Mouse (Mus musculus): ENCODE results near the gene Jakmip3. TPM values are rescaled to one million over a fixed set of nuclear protein-coding genes. Genes with fewer than 3 reads are reported as not detected.

The Jakmip3 gene
- polyA plus RNA-seq, 1 experiment, result not detected

GRCm38 (mm10) chr7:138984576-138984975 lies 44.0 kb downstream of the Jakmip3 start:
- Histone ChIP-seq H3K27ac (replicated peaks; ENCODE audit: low read depth, low read length) (no peak overlapping the region), H3K4me1 (ENCODE audit: control insufficient read depth, insufficient read depth, insufficient read length, low read length) (no peaks in the 10 kb centered on the region), H3K4me3 (ENCODE audit: insufficient read depth, low read depth, low read length) (no peak overlapping the region)

- Histone ChIP-seq H3K4me1 (ENCODE audit: control insufficient read depth, insufficient read depth, insufficient read length, low read length) (no peaks in the 10 kb centered on the region), H3K4me3 (ENCODE audit: insufficient read depth, low read depth, low read length) (no peak overlapping the region), H3K27ac (replicated peaks; ENCODE audit: low read depth, low read length) (no peak overlapping the region)
These were observed 48.6 kb downstream of the Jakmip3 start for GRCm38 (mm10) chr7:138989156-138989555.

- Histone ChIP-seq H3K27ac (replicated peaks; ENCODE audit: low read depth, low read length) (no peak overlapping the region), H3K4me3 (ENCODE audit: insufficient read depth, low read depth, low read length) (no peak overlapping the region), H3K4me1 (ENCODE audit: control insufficient read depth, insufficient read depth, insufficient read length, low read length) (no peaks in the 10 kb centered on the region)
These were observed 62.2 kb downstream of the Jakmip3 start for GRCm38 (mm10) chr7:139002692-139003091.

- H3K27ac ChIP-seq (replicated peaks; ENCODE audit: low read depth, low read length), result no peak overlapping the region
- no peaks in the 10 kb centered on the region for H3K4me1 ChIP-seq (ENCODE audit: control insufficient read depth, insufficient read depth, insufficient read length, low read length)
- H3K4me3 ChIP-seq (ENCODE audit: insufficient read depth, low read depth, low read length), result no peak overlapping the region
These were observed 62.7 kb downstream of the Jakmip3 start for GRCm38 (mm10) chr7:139003250-139003649.

- H3K27ac ChIP-seq (replicated peaks; ENCODE audit: low read depth, low read length), result no peak overlapping the region
- H3K4me1 ChIP-seq (ENCODE audit: control insufficient read depth, insufficient read depth, insufficient read length, low read length), result peaks cover 13% of the 10 kb centered on the region; the same call in 1 of the 2 replicates
- no peak overlapping the region for H3K4me3 ChIP-seq (ENCODE audit: insufficient read depth, low read depth, low read length)
These were observed 69.4 kb downstream of the Jakmip3 start for GRCm38 (mm10) chr7:139009786-139010502.

- peaks cover 13% of the 10 kb centered on the region; the same call in 1 of the 2 replicates for H3K4me1 ChIP-seq (ENCODE audit: control insufficient read depth, insufficient read depth, insufficient read length, low read length)
- no peak overlapping the region for H3K4me3 ChIP-seq (ENCODE audit: insufficient read depth, low read depth, low read length)
- peak overlapping the region; percentile 70 for H3K27ac ChIP-seq (replicated peaks; ENCODE audit: low read depth, low read length)
These were observed 70.5 kb downstream of the Jakmip3 start for GRCm38 (mm10) chr7:139011027-139011426.

GRCm38 (mm10) chr7:139011586-139011985 lies 71.1 kb downstream of the Jakmip3 start:
- Histone ChIP-seq H3K4me3 (ENCODE audit: insufficient read depth, low read depth, low read length) (no peak overlapping the region), H3K27ac (replicated peaks; ENCODE audit: low read depth, low read length) (peak overlapping the region; percentile 70), H3K4me1 (ENCODE audit: control insufficient read depth, insufficient read depth, insufficient read length, low read length) (peaks cover 13% of the 10 kb centered on the region; the same call in 1 of the 2 replicates)

GRCm38 (mm10) chr7:139012767-139013369 lies 72.3 kb downstream of the Jakmip3 start:
- Histone ChIP-seq H3K4me1 (ENCODE audit: control insufficient read depth, insufficient read depth, insufficient read length, low read length) (peaks cover 13% of the 10 kb centered on the region; the same call in 1 of the 2 replicates), H3K27ac (replicated peaks; ENCODE audit: low read depth, low read length) (peak overlapping the region; percentile 33; the same call in 1 of the 2 replicates), H3K4me3 (ENCODE audit: insufficient read depth, low read depth, low read length) (no peak overlapping the region)

- peaks cover 13% of the 10 kb centered on the region; the same call in 1 of the 2 replicates for H3K4me1 ChIP-seq (ENCODE audit: control insufficient read depth, insufficient read depth, insufficient read length, low read length)
- no peak overlapping the region for H3K4me3 ChIP-seq (ENCODE audit: insufficient read depth, low read depth, low read length)
- no peak overlapping the region for H3K27ac ChIP-seq (replicated peaks; ENCODE audit: low read depth, low read length)
These were observed 74.6 kb downstream of the Jakmip3 start for GRCm38 (mm10) chr7:139015143-139015542.

- peaks cover 13% of the 10 kb centered on the region; the same call in 1 of the 2 replicates for H3K4me1 ChIP-seq (ENCODE audit: control insufficient read depth, insufficient read depth, insufficient read length, low read length)
- no peak overlapping the region for H3K27ac ChIP-seq (replicated peaks; ENCODE audit: low read depth, low read length)
- H3K4me3 ChIP-seq (ENCODE audit: insufficient read depth, low read depth, low read length), result no peak overlapping the region
These were observed 75.8 kb downstream of the Jakmip3 start for GRCm38 (mm10) chr7:139016288-139016687.

GRCm38 (mm10) chr7:139017249-139017903 lies 76.8 kb downstream of the Jakmip3 start:
- H3K27ac ChIP-seq (replicated peaks; ENCODE audit: low read depth, low read length), result no peak overlapping the region
- no peak overlapping the region for H3K4me3 ChIP-seq (ENCODE audit: insufficient read depth, low read depth, low read length)
- H3K4me1 ChIP-seq (ENCODE audit: control insufficient read depth, insufficient read depth, insufficient read length, low read length), result peaks cover 7% of the 10 kb centered on the region; the same call in 1 of the 2 replicates

- H3K4me3 ChIP-seq (ENCODE audit: insufficient read depth, low read depth, low read length), result no peak overlapping the region; the same call in 1 of the 2 replicates
These were observed 80.4 kb downstream of the Jakmip3 start for GRCm38 (mm10) chr7:139020884-139021283.

GRCm38 (mm10) chr7:139021326-139021725 lies 80.8 kb downstream of the Jakmip3 start:
- no peak overlapping the region for H3K27ac ChIP-seq (replicated peaks; ENCODE audit: low read depth, low read length)
- H3K4me1 ChIP-seq (ENCODE audit: control insufficient read depth, insufficient read depth, insufficient read length, low read length), result no peaks in the 10 kb centered on the region
- H3K4me3 ChIP-seq (ENCODE audit: insufficient read depth, low read depth, low read length), result no peak overlapping the region

More at GRCm38 (mm10) chr7:139020884-139021283, 80.4 kb downstream of the Jakmip3 start:
- Histone ChIP-seq H3K27ac (replicated peaks; ENCODE audit: low read depth, low read length) (no peak overlapping the region), H3K4me1 (ENCODE audit: control insufficient read depth, insufficient read depth, insufficient read length, low read length) (no peaks in the 10 kb centered on the region)

- Histone ChIP-seq H3K4me1 (ENCODE audit: control insufficient read depth, insufficient read depth, insufficient read length, low read length) (no peaks in the 10 kb centered on the region), H3K4me3 (ENCODE audit: insufficient read depth, low read depth, low read length) (no peak overlapping the region), H3K27ac (replicated peaks; ENCODE audit: low read depth, low read length) (no peak overlapping the region)
These were observed 86.6 kb downstream of the Jakmip3 start for GRCm38 (mm10) chr7:139027136-139027535.

- Histone ChIP-seq H3K27ac (replicated peaks; ENCODE audit: low read depth, low read length) (no peak overlapping the region), H3K4me1 (ENCODE audit: control insufficient read depth, insufficient read depth, insufficient read length, low read length) (no peaks in the 10 kb centered on the region), H3K4me3 (ENCODE audit: insufficient read depth, low read depth, low read length) (no peak overlapping the region)
These were observed 90.7 kb downstream of the Jakmip3 start for GRCm38 (mm10) chr7:139031215-139031614.
